Comparison of ENCODE assay signal across 12 mouse cellular contexts in genomic region chr8:56232552-56232951, GRCm38 (mm10).
DNase-seq lines count a peak whose midpoint lies in the region; ATAC-seq lines count a peak whose summit lies in the region.
"Had no signal": no experiment of that assay in that cellular context is flagged by ENCODE, and none has a peak within 500 bp of the region (broad histone marks: within the 10 kb centered on the region; RNA-seq: fewer than 3 reads in every experiment).

No protein-coding gene starts in this region.

- no peak overlapping the region for H3K4me2 ChIP-seq in embryonic facial prominence, embryonic 12.5 days (replicated peaks)
- H3K4me2 ChIP-seq in liver, embryonic 16.5 days (ENCODE audit: low read depth, low read length) = no peak overlapping the region
- H3K4me2 ChIP-seq in liver, embryonic 11.5 days = no peak overlapping the region
- no peak overlapping the region for H3K4me2 ChIP-seq in stomach, embryonic 15.5 days
- H3K4me2 ChIP-seq: hindbrain, embryonic 13.5 days had no signal

- no peak for DNase-seq in embryonic facial prominence, embryonic 10.5 days (ENCODE audit: low spot score)
- DNase-seq in liver, embryonic 11.5 days (ENCODE audit: low spot score) = no peak
- DNase-seq in kidney, postnatal 14 days = peak; percentile 43
- DNase-seq in adrenal gland, postnatal 14 days = no peak
- DNase-seq: gastrocnemius, postnatal 14 days had no signal

- H3K9me3 ChIP-seq in embryonic facial prominence, embryonic 12.5 days = no peaks in the 10 kb centered on the region
- H3K9me3 ChIP-seq in embryonic facial prominence, embryonic 10.5 days = no peaks in the 10 kb centered on the region
- no peaks in the 10 kb centered on the region for H3K9me3 ChIP-seq in liver, embryonic 16.5 days (replicated peaks; ENCODE audit: control insufficient read depth, low read length)
- no peaks in the 10 kb centered on the region for H3K9me3 ChIP-seq in liver, embryonic 11.5 days (ENCODE audit: control insufficient read depth, low read length)
- H3K9me3 ChIP-seq in stomach, embryonic 15.5 days = no peaks in the 10 kb centered on the region
- H3K9me3 ChIP-seq: hindbrain, embryonic 13.5 days; limb, embryonic 10.5 days had no signal

- no peaks in the 10 kb centered on the region for H3K27me3 ChIP-seq in embryonic facial prominence, embryonic 12.5 days
- H3K27me3 ChIP-seq in embryonic facial prominence, embryonic 10.5 days (replicated peaks; ENCODE audit: low read depth, poor library complexity, severe bottlenecking) = no peaks in the 10 kb centered on the region
- H3K27me3 ChIP-seq in liver, embryonic 16.5 days (ENCODE audit: control insufficient read depth, insufficient read depth, low read depth, low read length) = no peaks in the 10 kb centered on the region
- no peaks in the 10 kb centered on the region for H3K27me3 ChIP-seq in liver, embryonic 11.5 days (replicated peaks; ENCODE audit: control insufficient read depth, insufficient read depth, low read length)
- no peaks in the 10 kb centered on the region for H3K27me3 ChIP-seq in stomach, embryonic 15.5 days (replicated peaks)
- H3K27me3 ChIP-seq: hindbrain, embryonic 13.5 days had no signal

- no peak overlapping the region for H3K9ac ChIP-seq in embryonic facial prominence, embryonic 12.5 days
- no peak overlapping the region for H3K9ac ChIP-seq in liver, embryonic 16.5 days (ENCODE audit: low read depth, low read length)
- H3K9ac ChIP-seq in liver, embryonic 11.5 days (ENCODE audit: low read depth, low read length) = no peak overlapping the region
- H3K9ac ChIP-seq in stomach, embryonic 15.5 days = no peak overlapping the region
- H3K9ac ChIP-seq: hindbrain, embryonic 13.5 days had no signal

- ATAC-seq in embryonic facial prominence, embryonic 12.5 days (ENCODE audit: insufficient number of reproducible peaks, insufficient read depth, low FRiP score, low TSS enrichment) = 0 out of 2 replicates have a peak, but pooled peaks have one; percentile 41
- peak; percentile 81 for ATAC-seq in liver, embryonic 16.5 days (ENCODE audit: low read depth)
- no peak for ATAC-seq in liver, embryonic 11.5 days (replicated peaks; ENCODE audit: low FRiP score)
- peak; percentile 43; the same call in 1 of the 2 replicates for ATAC-seq in stomach, embryonic 15.5 days (ENCODE audit: insufficient read depth, low FRiP score, low read depth)
- ATAC-seq in megakaryocyte, adult 5-6 weeks (ENCODE audit: poor library complexity, severe bottlenecking) = no peak
- ATAC-seq: forebrain, embryonic 14.5 days had no signal

- H3K36me3 ChIP-seq in embryonic facial prominence, embryonic 12.5 days = no peaks in the 10 kb centered on the region
- no peaks in the 10 kb centered on the region for H3K36me3 ChIP-seq in embryonic facial prominence, embryonic 10.5 days (replicated peaks)
- H3K36me3 ChIP-seq in liver, embryonic 16.5 days (ENCODE audit: control insufficient read depth, insufficient read depth) = no peaks in the 10 kb centered on the region
- no peaks in the 10 kb centered on the region for H3K36me3 ChIP-seq in liver, embryonic 11.5 days (ENCODE audit: control insufficient read depth, insufficient read depth, low read length)
- no peaks in the 10 kb centered on the region for H3K36me3 ChIP-seq in stomach, embryonic 15.5 days
- H3K36me3 ChIP-seq: hindbrain, embryonic 13.5 days; limb, embryonic 10.5 days had no signal

- WGBS in embryonic facial prominence, embryonic 12.5 days = 54% methylated on average over 3 of the region's 3 CpGs
- 73% methylated on average over 3 of the region's 3 CpGs for WGBS in embryonic facial prominence, embryonic 10.5 days
- 66% methylated on average over 3 of the region's 3 CpGs for WGBS in liver, embryonic 16.5 days (ENCODE audit: insufficient replicate concordance)
- WGBS in liver, embryonic 11.5 days = 79% methylated on average over 3 of the region's 3 CpGs
- WGBS in stomach, embryonic 15.5 days = 57% methylated on average over 3 of the region's 3 CpGs

- no peak overlapping the region for H3K4me3 ChIP-seq in embryonic facial prominence, embryonic 12.5 days
- H3K4me3 ChIP-seq in embryonic facial prominence, embryonic 10.5 days = no peak overlapping the region
- H3K4me3 ChIP-seq in liver, embryonic 16.5 days (ENCODE audit: low read depth, low read length) = no peak overlapping the region
- no peak overlapping the region for H3K4me3 ChIP-seq in liver, embryonic 11.5 days (ENCODE audit: low read depth, low read length)
- no peak overlapping the region for H3K4me3 ChIP-seq in stomach, embryonic 15.5 days (replicated peaks)
- H3K4me3 ChIP-seq: hindbrain, embryonic 13.5 days; limb, embryonic 10.5 days had no signal

- peak overlapping the region; percentile 12; the same call in 1 of the 2 replicates for H3K27ac ChIP-seq in embryonic facial prominence, embryonic 12.5 days
- H3K27ac ChIP-seq in embryonic facial prominence, embryonic 10.5 days (replicated peaks) = no peak overlapping the region
- peak overlapping the region; percentile 46; the same call in 1 of the 2 replicates for H3K27ac ChIP-seq in liver, embryonic 16.5 days (ENCODE audit: low read length)
- H3K27ac ChIP-seq in liver, embryonic 11.5 days (ENCODE audit: low read depth, low read length) = no peak overlapping the region
- peak overlapping the region; percentile 59; the same call in 1 of the 2 replicates for H3K27ac ChIP-seq in stomach, embryonic 15.5 days
- H3K27ac ChIP-seq: hindbrain, embryonic 13.5 days; limb, embryonic 10.5 days had no signal

- H3K4me1 ChIP-seq in embryonic facial prominence, embryonic 12.5 days = 0 out of 2 replicates have a peak, but pooled peaks cover 7% of the 10 kb centered on the region
- 0 out of 2 replicates have a peak, but pooled peaks cover 3% of the 10 kb centered on the region for H3K4me1 ChIP-seq in embryonic facial prominence, embryonic 10.5 days
- H3K4me1 ChIP-seq in liver, embryonic 16.5 days (ENCODE audit: control insufficient read depth, low read depth, low read length) = no peaks in the 10 kb centered on the region
- no peaks in the 10 kb centered on the region for H3K4me1 ChIP-seq in liver, embryonic 11.5 days (replicated peaks; ENCODE audit: control insufficient read depth, insufficient read depth, low read length)
- no peaks in the 10 kb centered on the region for H3K4me1 ChIP-seq in stomach, embryonic 15.5 days
- H3K4me1 ChIP-seq: hindbrain, embryonic 13.5 days had no signal

Comparison
In these comparisons a context has a peak if more than half of its experiments do, and no peak if none do; other contexts are left out.
1. ATAC-seq: peak in embryonic facial prominence, embryonic 12.5 days (single experiment), liver, embryonic 16.5 days (single experiment) and stomach, embryonic 15.5 days (single experiment); none in liver, embryonic 11.5 days (single experiment) and megakaryocyte, adult 5-6 weeks (single experiment).
2. H3K27ac ChIP-seq: peak in embryonic facial prominence, embryonic 12.5 days (single experiment), liver, embryonic 16.5 days (single experiment) and stomach, embryonic 15.5 days (single experiment); none in embryonic facial prominence, embryonic 10.5 days (single experiment) and liver, embryonic 11.5 days (single experiment).